Mouse (Mus musculus) embryonic fibroblast, embryonic 13.5 days (primary cell): ENCODE data around the gene Pgghg.

Experiments
- CTCF ChIP-seq: IDR thresholded peaks from 2 replicates; pipeline ENCODE4 v1.5.1; 2011; ENCODE audit warnings: mild to moderate bottlenecking, control low read depth, low read length, moderate library complexity, borderline replicate concordance; ENCODE audit not compliant: insufficient read depth
- POLR2A ChIP-seq: IDR thresholded peaks from 2 replicates; pipeline ENCODE4 v1.6.1; 2011; ENCODE audit warnings: low read depth, mild to moderate bottlenecking, control low read depth, low read length, moderate library complexity

DNA sequence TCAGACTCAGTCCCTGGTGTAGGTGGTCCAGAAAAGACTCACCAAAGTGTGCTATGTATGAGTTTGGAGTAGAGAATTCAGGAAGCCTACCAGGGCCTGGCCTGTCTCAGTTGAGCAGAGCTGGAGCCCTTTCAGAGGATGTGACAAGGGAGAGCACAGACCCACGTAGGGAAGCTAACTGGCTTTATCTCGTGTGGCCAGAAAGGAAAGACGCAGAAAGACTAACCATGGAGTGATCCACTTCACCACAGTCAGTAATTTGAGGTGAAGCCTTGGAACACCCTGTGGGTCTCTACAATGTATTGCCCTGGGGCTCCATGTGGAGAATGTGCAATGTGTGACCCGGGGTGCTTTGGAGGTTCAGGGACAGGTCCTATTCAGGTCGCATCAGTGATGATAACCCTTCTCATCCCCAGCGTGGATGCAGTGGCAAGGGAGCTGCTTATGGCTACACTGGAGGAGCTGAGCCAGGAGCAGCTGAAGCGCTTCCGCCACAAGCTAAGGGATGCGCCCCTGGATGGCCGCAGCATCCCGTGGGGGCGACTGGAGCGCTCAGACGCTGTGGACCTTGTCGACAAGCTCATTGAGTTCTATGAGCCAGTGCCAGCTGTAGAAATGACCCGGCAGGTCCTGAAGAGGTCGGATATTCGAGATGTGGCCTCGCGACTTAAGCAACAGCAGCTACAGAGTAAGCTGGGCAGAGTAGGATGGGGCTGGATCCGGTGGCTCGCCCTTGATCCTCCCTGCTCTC lies 19.8 kb upstream of the Pgghg start:
- no peak for TF ChIP-seq CTCF
- TF ChIP-seq POLR2A: no peak
